Mouse (Mus musculus) embryo, embryonic 10 days (tissue): ENCODE results near the gene Fscn1.

Experiments
- DNase-seq: peaks from one replicate; pipeline ENCODE4 v3.0.0-alpha.2; 2015; ENCODE audit warnings: low spot score

The Fscn1 gene

GRCm38 (mm10) chr5:142973971-142974370, 13.8 kb downstream of the Fscn1 start:
- peak; percentile 40 for DNase-seq

GRCm38 (mm10) chr5:142974598-142975121, 14.5 kb downstream of the Fscn1 start:
- DNase-seq = peak; percentile 77

GRCm38 (mm10) chr5:142976516-142976915, 16.4 kb downstream of the Fscn1 start:
- no peak for DNase-seq

- DNase-seq = no peak
These were observed 22.1 kb downstream of the Fscn1 start for GRCm38 (mm10) chr5:142982046-142982801.

- DNase-seq = no peak
These were observed 23.0 kb downstream of the Fscn1 start for GRCm38 (mm10) chr5:142983174-142983573.

GRCm38 (mm10) chr5:142984271-142984670, 24.1 kb downstream of the Fscn1 start:
- no peak for DNase-seq

- no peak for DNase-seq
These were observed 28.4 kb downstream of the Fscn1 start for GRCm38 (mm10) chr5:142988520-142988919.

- no peak for DNase-seq
These were observed 29.0 kb downstream of the Fscn1 start for GRCm38 (mm10) chr5:142989167-142989566.

- no peak for DNase-seq
These were observed 34.6 kb downstream of the Fscn1 start for GRCm38 (mm10) chr5:142994746-142995145.

- no peak for DNase-seq
These were observed 37.4 kb downstream of the Fscn1 start for GRCm38 (mm10) chr5:142997526-142997925.

GRCm38 (mm10) chr5:142998171-142998570, 38.0 kb downstream of the Fscn1 start:
- peak; percentile 17 for DNase-seq

GRCm38 (mm10) chr5:143000091-143000490, 39.9 kb downstream of the Fscn1 start:
- peak; percentile 50 for DNase-seq

GRCm38 (mm10) chr5:143000654-143001500, 40.7 kb downstream of the Fscn1 start:
- peak; percentile 74 for DNase-seq

- DNase-seq = peak; percentile 28
These were observed 49.2 kb downstream of the Fscn1 start for GRCm38 (mm10) chr5:143009383-143009782.

- DNase-seq = no peak
These were observed 57.3 kb downstream of the Fscn1 start for GRCm38 (mm10) chr5:143017401-143017800.
